Mouse (Mus musculus) liver, embryonic 12.5 days (tissue): ENCODE data around the gene Zfp988. TPM values are rescaled to one million over a fixed set of nuclear protein-coding genes. Genes with fewer than 3 reads are reported as not detected.
A peak's percentile ranks its signal among the peaks of the same experiment; 100 is the strongest.
"Not testable (repeated sequence)": the region's sequence is repeated elsewhere in the genome, so short reads cannot be mapped to it uniquely, and the experiment has no call there.

ENCODE experiments used
- ATAC-seq: fragments of 200-750 bp; cut with Nextera tagmentation; 2 replicates; pipeline ENCODE4 v1.8.0; 2017; ENCODE audit warnings: moderate number of reproducible peaks, mild to moderate bottlenecking, moderate library complexity
- H3K27ac ChIP-seq: fragments of 300-500 bp; sonication (generic); 2 replicates; pipeline ENCODE4 v1.5.1; 2016; ENCODE audit warnings: mild to moderate bottlenecking
- H3K27me3 ChIP-seq: fragments of 300-500 bp; sonication (generic); replicated peaks from 2 replicates; pipeline ENCODE4 v1.6.1; 2016; ENCODE audit warnings: mild to moderate bottlenecking, moderate library complexity
- H3K36me3 ChIP-seq: fragments of 300-500 bp; sonication (generic); 2 replicates; pipeline ENCODE4 v1.6.1; 2016; ENCODE audit warnings: mild to moderate bottlenecking, moderate library complexity
- H3K4me1 ChIP-seq: fragments of 300-500 bp; sonication (generic); 2 replicates; pipeline ENCODE4 v1.6.1; 2016
- H3K4me2 ChIP-seq: fragments of 300-500 bp; sonication (generic); 2 replicates; pipeline ENCODE4 v1.6.1; 2016; ENCODE audit warnings: mild to moderate bottlenecking, moderate library complexity
- H3K4me3 ChIP-seq: fragments of 300-500 bp; sonication (generic); 2 replicates; pipeline ENCODE4 v1.5.1; 2016; ENCODE audit warnings: mild to moderate bottlenecking, moderate library complexity
- H3K9ac ChIP-seq: fragments of 300-500 bp; sonication (generic); 2 replicates; pipeline ENCODE4 v1.6.1; 2016; ENCODE audit warnings: mild to moderate bottlenecking, moderate library complexity
- H3K9me3 ChIP-seq: fragments of 300-500 bp; sonication (generic); replicated peaks from 2 replicates; pipeline ENCODE4 v1.6.1; 2016; ENCODE audit warnings: mild to moderate bottlenecking, moderate library complexity
- WGBS: fragments of 180-500 bp; shearing (Covaris S2); methylation state at CpG from one replicate; pipeline ENCODE4 v1.1.7; 2016; ENCODE audit not compliant: insufficient replicate concordance; 5-methylcytosine and 5-hydroxymethylcytosine counted together
- polyA plus RNA-seq: library from polyadenylated mRNA; unstranded; fragments of >200 nt; fragmentation: Nextera tagmentation; extraction: Ambion mirVana; gene quantifications from 2 replicates; pipeline ENCODE4 v1.2.1, GENCODE M21; 2016

The Zfp988 gene
- polyA plus RNA-seq, 1 experiment from 2014 or later, result 0.19 TPM

- H3K4me2 ChIP-seq, ATAC-seq, H3K27ac ChIP-seq, H3K27me3 ChIP-seq, H3K4me3 ChIP-seq, H3K4me1 ChIP-seq, H3K9ac ChIP-seq, H3K36me3 ChIP-seq: not testable (repeated sequence)
- WGBS, result 60% methylated on average over 4 of the region's 4 CpGs
- H3K9me3 ChIP-seq, result peaks cover 64% of the 10 kb centered on the region
These were observed 41.8 kb downstream of the Zfp988 start for GRCm38 (mm10) chr4:147347300-147347699.

- not testable (repeated sequence) for H3K4me1 ChIP-seq, H3K27ac ChIP-seq, ATAC-seq, H3K36me3 ChIP-seq, H3K9ac ChIP-seq, H3K4me2 ChIP-seq, H3K27me3 ChIP-seq, H3K4me3 ChIP-seq
- peaks cover 64% of the 10 kb centered on the region for H3K9me3 ChIP-seq
- WGBS, result 52% methylated on average over 2 of the region's 3 CpGs
These were observed 42.4 kb downstream of the Zfp988 start for GRCm38 (mm10) chr4:147347880-147348279.

DNA sequence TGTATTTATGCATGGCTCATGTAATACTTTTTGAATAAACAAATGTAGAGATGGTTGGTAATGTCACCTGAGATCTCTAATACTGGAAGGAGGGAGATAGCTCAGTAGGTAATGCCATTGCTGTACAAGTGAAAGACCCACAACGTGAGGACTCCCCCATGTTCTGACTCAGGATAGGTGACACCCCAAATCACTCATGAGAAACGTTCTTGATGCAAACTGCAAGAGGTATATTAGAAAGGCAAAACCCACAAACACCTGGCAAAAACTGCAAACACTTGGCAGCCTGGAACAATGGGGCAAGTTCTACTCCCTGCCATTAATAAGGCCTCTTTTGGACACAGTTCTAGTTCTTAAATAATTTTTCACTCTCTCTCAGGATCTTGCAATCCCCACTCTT, 42.9 kb downstream of the Zfp988 start:
- ATAC-seq, H3K4me2 ChIP-seq, H3K4me1 ChIP-seq, H3K36me3 ChIP-seq, H3K27me3 ChIP-seq, H3K4me3 ChIP-seq, H3K27ac ChIP-seq, H3K9ac ChIP-seq: not testable (repeated sequence)
- WGBS, result 59% methylated on average over 2 of the region's 2 CpGs
- peaks cover 59% of the 10 kb centered on the region for H3K9me3 ChIP-seq

DNA sequence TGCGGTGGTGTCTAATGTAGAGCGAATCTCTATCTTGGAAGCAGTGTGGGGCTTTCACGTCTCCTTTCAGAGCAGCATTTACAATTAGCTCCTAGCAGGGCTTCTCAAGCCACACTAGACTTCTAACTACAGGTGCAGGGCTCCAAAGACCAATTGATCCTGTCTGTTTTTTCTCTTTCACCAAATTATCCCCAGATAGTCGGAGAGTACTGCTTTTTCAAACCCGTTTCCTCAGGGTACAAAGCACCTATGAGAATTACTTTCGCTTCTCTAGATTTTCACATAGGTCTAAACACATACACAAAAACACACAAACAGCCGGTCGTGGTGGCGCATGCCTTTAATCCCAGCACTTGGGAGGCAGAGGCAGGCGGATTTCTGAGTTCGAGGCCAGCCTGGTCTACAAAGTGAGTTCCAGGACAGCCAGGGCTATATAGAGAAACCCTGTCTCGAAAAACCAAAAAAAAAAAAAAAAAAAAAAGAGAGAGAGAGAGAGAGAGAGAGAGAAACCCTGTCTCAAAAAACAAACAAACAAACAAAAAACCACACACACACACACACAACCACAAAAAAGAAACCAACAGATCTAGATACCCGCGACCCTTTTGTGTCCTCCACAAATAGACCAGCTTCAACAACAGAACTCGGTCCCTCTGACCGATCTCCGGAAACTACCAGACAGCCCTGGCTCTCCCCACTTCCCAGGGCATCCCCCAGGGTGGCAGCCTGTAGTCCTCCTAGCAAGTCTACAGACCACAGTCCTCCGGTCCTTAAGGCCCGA, 43.6 kb downstream of the Zfp988 start:
- H3K27me3 ChIP-seq, H3K4me2 ChIP-seq, H3K4me1 ChIP-seq, H3K9ac ChIP-seq, H3K4me3 ChIP-seq, H3K36me3 ChIP-seq, H3K27ac ChIP-seq, ATAC-seq: not testable (repeated sequence)
- WGBS, result 76% methylated on average over 18 of the region's 19 CpGs
- H3K9me3 ChIP-seq, result peaks cover 52% of the 10 kb centered on the region

DNA sequence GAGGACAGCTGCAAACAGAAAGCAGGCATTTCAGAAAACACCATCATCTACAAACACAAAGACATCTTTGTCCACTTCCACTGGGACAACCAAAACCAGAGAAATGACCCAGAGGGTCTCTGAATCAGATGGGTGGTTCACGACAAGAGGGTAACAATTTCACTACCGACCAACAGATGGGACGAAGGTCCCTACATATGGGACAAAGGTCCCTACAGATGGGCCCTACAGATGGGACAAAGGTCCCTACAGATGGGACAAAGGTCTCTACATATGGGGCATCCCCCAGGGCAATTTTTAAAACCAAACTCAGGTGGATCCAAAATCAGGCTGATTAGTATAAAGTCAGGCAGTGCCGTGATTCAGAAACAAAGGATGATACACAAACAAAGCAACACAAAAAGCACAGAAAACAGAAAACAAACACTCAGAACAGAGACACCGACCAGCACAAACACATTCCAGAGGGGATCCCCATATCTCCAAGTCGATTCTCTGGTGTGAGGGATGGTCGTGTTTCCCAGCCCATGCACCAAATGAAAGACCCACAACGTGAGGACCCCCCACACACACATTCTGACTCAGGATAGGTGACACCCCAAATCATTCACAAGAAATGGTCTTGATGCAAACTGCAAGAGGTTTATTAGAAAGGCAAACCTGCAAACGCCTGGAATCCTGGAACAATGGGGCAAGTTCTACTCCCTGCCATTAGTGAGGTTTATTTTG, 44.4 kb downstream of the Zfp988 start:
- not testable (repeated sequence) for H3K27me3 ChIP-seq, H3K27ac ChIP-seq, H3K9ac ChIP-seq, H3K36me3 ChIP-seq, ATAC-seq, H3K4me2 ChIP-seq, H3K4me1 ChIP-seq, H3K4me3 ChIP-seq
- WGBS, result 65% methylated on average over 9 of the region's 9 CpGs
- H3K9me3 ChIP-seq, result peaks cover 56% of the 10 kb centered on the region

- ATAC-seq, result peak; percentile 49; the same call in 1 of the 2 replicates
- H3K4me3 ChIP-seq, H3K27ac ChIP-seq, H3K27me3 ChIP-seq, H3K36me3 ChIP-seq, H3K4me1 ChIP-seq, H3K4me2 ChIP-seq, H3K9ac ChIP-seq: not testable (repeated sequence)
- 68% methylated on average over 2 of the region's 2 CpGs for WGBS
- peaks cover 52% of the 10 kb centered on the region for H3K9me3 ChIP-seq
These were observed 45.1 kb downstream of the Zfp988 start for GRCm38 (mm10) chr4:147350541-147350940.

DNA sequence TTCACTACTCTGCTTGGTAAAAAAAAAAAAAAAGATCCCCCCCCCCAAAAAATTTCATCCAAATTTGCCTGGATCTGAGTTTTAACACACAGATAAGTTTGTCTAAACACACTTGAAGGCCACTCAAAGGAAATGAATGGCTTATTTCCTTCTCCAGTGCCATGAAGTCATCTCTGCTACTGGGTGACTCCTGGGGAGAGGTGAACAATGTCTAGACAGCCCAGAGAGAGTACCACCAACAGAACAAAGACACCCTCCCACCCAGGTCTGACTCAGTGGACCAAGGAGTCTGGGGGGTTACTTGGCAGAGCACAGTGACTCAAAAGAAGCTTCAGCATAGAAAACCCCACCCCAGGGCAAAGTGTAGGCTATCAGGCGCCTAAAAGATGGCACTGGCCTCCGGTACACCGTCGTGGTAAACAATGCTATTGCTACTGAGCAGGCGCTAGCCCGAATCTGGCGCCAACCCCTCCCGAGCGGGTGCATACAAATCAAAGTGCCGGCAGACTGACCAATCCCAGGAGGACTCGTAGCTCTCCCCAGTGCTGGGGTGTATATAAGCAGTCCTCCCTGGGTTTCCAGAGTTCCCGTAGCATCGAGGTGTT, 46.0 kb downstream of the Zfp988 start:
- not testable (repeated sequence) for H3K4me1 ChIP-seq, H3K27me3 ChIP-seq, H3K36me3 ChIP-seq, H3K9ac ChIP-seq, H3K4me2 ChIP-seq, H3K27ac ChIP-seq, ATAC-seq, H3K4me3 ChIP-seq
- 69% methylated on average over 11 of the region's 13 CpGs for WGBS
- H3K9me3 ChIP-seq, result peaks cover 48% of the 10 kb centered on the region

GRCm38 (mm10) chr4:147353626-147354025, 48.2 kb downstream of the Zfp988 start:
- WGBS, result 71% methylated on average over 4 of the region's 4 CpGs
- not testable (repeated sequence) for ATAC-seq, H3K27me3 ChIP-seq, H3K4me1 ChIP-seq, H3K4me3 ChIP-seq, H3K27ac ChIP-seq, H3K9ac ChIP-seq, H3K4me2 ChIP-seq, H3K36me3 ChIP-seq
- peaks cover 31% of the 10 kb centered on the region for H3K9me3 ChIP-seq

- H3K9me3 ChIP-seq, H3K4me1 ChIP-seq, H3K9ac ChIP-seq, H3K27ac ChIP-seq, H3K27me3 ChIP-seq, ATAC-seq, H3K4me2 ChIP-seq, H3K4me3 ChIP-seq, H3K36me3 ChIP-seq: not testable (repeated sequence)
- no CpG with 5 or more reads among the region's 3 CpGs for WGBS
These were observed 50.6 kb downstream of the Zfp988 start for GRCm38 (mm10) chr4:147356042-147356441.

- H3K27me3 ChIP-seq, H3K9ac ChIP-seq, H3K4me1 ChIP-seq, H3K4me3 ChIP-seq, H3K9me3 ChIP-seq, H3K4me2 ChIP-seq, H3K27ac ChIP-seq, ATAC-seq, H3K36me3 ChIP-seq: not testable (repeated sequence)
- WGBS, result no CpG with 5 or more reads among the region's 2 CpGs
These were observed 51.7 kb downstream of the Zfp988 start for GRCm38 (mm10) chr4:147357195-147357594.

GRCm38 (mm10) chr4:147361003-147361402, 55.5 kb downstream of the Zfp988 start, which contains the start of gene Zfp978:
Gene Zfp978 (plus strand): TSS chr4:147361303.
- not testable (repeated sequence) for H3K27me3 ChIP-seq, H3K4me2 ChIP-seq, H3K9ac ChIP-seq, H3K4me1 ChIP-seq, ATAC-seq, H3K36me3 ChIP-seq, H3K9me3 ChIP-seq, H3K27ac ChIP-seq, H3K4me3 ChIP-seq
- no CpG with 5 or more reads among the region's 6 CpGs for WGBS

DNA sequence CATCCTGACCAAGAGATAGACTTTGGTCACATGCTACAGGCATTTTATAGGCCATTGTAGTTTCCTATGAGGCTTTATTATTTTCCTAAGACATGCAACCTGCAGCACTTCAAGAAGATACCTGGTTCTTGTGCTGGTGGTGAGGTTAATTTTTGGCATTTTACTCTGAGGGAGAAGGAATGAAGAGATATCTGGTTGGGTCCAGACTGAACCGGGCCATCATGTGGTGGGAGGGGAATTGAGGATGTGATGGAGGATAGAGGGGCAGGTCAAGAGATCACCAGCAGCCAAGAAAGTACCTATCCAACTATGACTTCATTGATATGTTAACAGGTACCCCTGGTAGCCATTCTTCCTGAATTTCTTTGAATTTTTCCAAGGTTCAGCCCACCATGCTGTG, 56.4 kb downstream of the Zfp988 start:
- ATAC-seq, H3K36me3 ChIP-seq, H3K4me1 ChIP-seq, H3K9ac ChIP-seq, H3K4me3 ChIP-seq, H3K9me3 ChIP-seq, H3K4me2 ChIP-seq, H3K27me3 ChIP-seq, H3K27ac ChIP-seq: not testable (repeated sequence)
- WGBS, result no CpG with 5 or more reads among the region's 1 CpGs
